Mouse (Mus musculus): ENCODE measurements around the gene Rpain. TPM values are rescaled to one million over a fixed set of nuclear protein-coding genes. Genes with fewer than 3 reads are reported as not detected.

The Rpain gene
- total RNA-seq, 2 experiments from 2014 or later = 39.6 to 41.3 TPM

GRCm38 (mm10) chr11:71001167-71001566 is 31.2 kb downstream of the Rpain start:
- peak; percentile 66 to 75 for DNase-seq

- DNase-seq = no peak
Measured at GRCm38 (mm10) chr11:71003611-71004315, 33.8 kb downstream of the Rpain start.

GRCm38 (mm10) chr11:71004316-71004773 is 34.3 kb downstream of the Rpain start, which contains the start of gene Dhx33:
TSS of gene Dhx33 (minus strand) at chr11:71004437.
- peak; percentile 96 to 97 for DNase-seq

GRCm38 (mm10) chr11:71005046-71005445 is 35.0 kb downstream of the Rpain start:
- DNase-seq = no peak

GRCm38 (mm10) chr11:71007026-71007425 is 37.0 kb downstream of the Rpain start:
- DNase-seq = no peak

GRCm38 (mm10) chr11:71007831-71008230 is 37.8 kb downstream of the Rpain start:
- no peak for DNase-seq

GRCm38 (mm10) chr11:71008321-71008720 is 38.3 kb downstream of the Rpain start:
- no peak for DNase-seq

- DNase-seq = no peak
Measured at GRCm38 (mm10) chr11:71012743-71013142, 42.7 kb downstream of the Rpain start.

GRCm38 (mm10) chr11:71017051-71017450 is 47.0 kb downstream of the Rpain start:
- DNase-seq = no peak

GRCm38 (mm10) chr11:71018416-71019200 is 48.6 kb downstream of the Rpain start:
- DNase-seq = no peak

- DNase-seq = peak; percentile 98 to 99
Measured at GRCm38 (mm10) chr11:71019201-71020068, 49.4 kb downstream of the Rpain start, which contains the start of the genes Mis12 and Derl2. TSS of gene Mis12 (plus strand) at chr11:71019611. TSS of gene Derl2 (minus strand) at chr11:71019841.

Other genes with a start within 250 kb of the Rpain start
- 10 to 100 TPM; 21.9 to 23.2 TPM for gene Zfp3, start 206.0 kb upstream of the Rpain start, total RNA-seq (2021)
- not detected for gene Scimp, start 157.6 kb upstream of the Rpain start, total RNA-seq (2021)
- gene Rabep1, start 125.4 kb upstream of the Rpain start, total RNA-seq (2021) = 100 to 1,000 TPM; 126 to 128 TPM
- 10 to 100 TPM; 53.2 to 59.1 TPM for gene Nup88, start 240 bp upstream of the Rpain start, total RNA-seq (2021)
- gene C1qbp, start 12.8 kb downstream of the Rpain start, total RNA-seq (2021) = 100 to 1,000 TPM in 1 of 2 experiments, 10 to 100 TPM in 1; 99.2 to 101 TPM
- 10 to 100 TPM; 59.0 to 70.6 TPM for gene Dhx33, start 34.2 kb downstream of the Rpain start, total RNA-seq (2021)
- gene Mis12, start 49.4 kb downstream of the Rpain start, total RNA-seq (2021) = 10 to 100 TPM; 16.6 to 18.1 TPM
- gene Derl2, start 49.6 kb downstream of the Rpain start, total RNA-seq (2021) = 10 to 100 TPM; 29.9 to 30.9 TPM
- gene 6330403K07Rik, start 63.3 kb downstream of the Rpain start, total RNA-seq (2021) = 100 to 1,000 TPM; 196 to 210 TPM
- gene Nlrp1a, start 174.5 kb downstream of the Rpain start, total RNA-seq (2021) = 1 to 10 TPM in 1 of 2 experiments, under 1 TPM in 1; 0.68 to 1.0 TPM

Measured in layer of hippocampus, postnatal 36 days (tissue).